Mouse (Mus musculus): ENCODE data around the gene Krtap4-2. TPM values are rescaled to one million over a fixed set of nuclear protein-coding genes. Genes with fewer than 3 reads are reported as not detected.
"Not testable (repeated sequence)": the region's sequence is repeated elsewhere in the genome, so short reads cannot be mapped to it uniquely, and the experiment has no call there.

The Krtap4-2 gene
- polyA plus RNA-seq, 1 experiment from 2014 or later, result not detected

- H3K9me3 ChIP-seq, result no peaks in the 10 kb centered on the region
- H3K4me3 ChIP-seq (replicated peaks), result no peak overlapping the region
- H3K4me1 ChIP-seq, result no peaks in the 10 kb centered on the region
- H3K27me3 ChIP-seq, result peaks cover 2% of the 10 kb centered on the region; the same call in 1 of the 2 replicates
- no peak overlapping the region for H3K4me2 ChIP-seq
- 66% methylated on average over 2 of the region's 2 CpGs for WGBS
- no peaks in the 10 kb centered on the region for H3K36me3 ChIP-seq (replicated peaks)
- H3K9ac ChIP-seq, result no peak overlapping the region
- no peak overlapping the region for H3K27ac ChIP-seq
- ATAC-seq (ENCODE audit: low FRiP score), result no peak
These were observed 1.6 kb downstream of the Krtap4-2 start for GRCm38 (mm10) chr11:99633293-99633692.

DNA sequence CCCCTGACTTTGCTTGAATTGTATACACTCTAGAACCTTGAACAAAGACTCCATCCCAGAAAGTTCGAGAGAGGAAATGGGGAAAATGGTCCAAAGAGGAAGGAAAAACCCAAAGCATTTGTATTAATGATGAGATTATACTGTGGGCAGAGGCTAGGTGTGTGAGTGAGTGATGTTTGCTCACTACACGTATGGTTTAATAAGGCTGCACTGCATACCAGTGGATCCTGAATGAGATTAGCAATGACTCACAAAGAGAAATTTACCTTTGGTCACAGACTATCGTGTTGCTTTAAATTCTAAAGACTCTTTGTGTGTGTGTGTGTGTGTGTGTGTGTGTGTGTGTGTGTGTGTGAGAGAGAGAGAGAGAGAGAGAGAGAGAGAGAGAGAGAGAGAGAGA is 4.0 kb downstream of the Krtap4-2 start:
- H3K4me1 ChIP-seq, result no peaks in the 10 kb centered on the region
- WGBS, result 72% methylated on average over 3 of the region's 3 CpGs
- no peak overlapping the region for H3K4me3 ChIP-seq (replicated peaks)
- H3K9me3 ChIP-seq, result no peaks in the 10 kb centered on the region
- H3K27ac ChIP-seq, result no peak overlapping the region
- H3K27me3 ChIP-seq, result peaks cover 2% of the 10 kb centered on the region; the same call in 1 of the 2 replicates
- H3K4me2 ChIP-seq, result no peak overlapping the region
- H3K36me3 ChIP-seq (replicated peaks), result no peaks in the 10 kb centered on the region
- no peak overlapping the region for H3K9ac ChIP-seq
- ATAC-seq (ENCODE audit: low FRiP score), result no peak

DNA sequence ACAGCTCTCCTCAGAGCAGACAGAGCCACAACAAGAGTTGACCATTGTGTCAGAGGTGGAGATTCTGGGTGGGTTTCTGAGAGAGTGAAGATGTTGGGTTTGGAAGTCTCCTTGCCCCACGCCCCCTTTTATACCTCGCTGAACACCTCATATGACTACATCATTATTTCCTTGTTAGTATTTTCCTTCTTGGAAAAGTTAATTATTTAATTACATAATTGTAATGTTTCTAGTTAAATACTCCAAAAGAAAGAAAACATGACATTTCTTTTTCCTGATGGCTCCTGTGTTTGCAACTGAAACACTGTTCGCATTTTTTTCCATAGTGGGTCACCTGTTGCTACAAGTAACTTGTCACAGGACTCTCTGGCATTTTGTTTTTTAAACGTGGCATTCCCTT is 6.7 kb downstream of the Krtap4-2 start, which contains the start of gene Krtap4-1:
Gene Krtap4-1, minus strand, starts transcription at position 101 of the 400 bp plus-strand sequence.
- WGBS, result 85% methylated on average over 4 of the region's 4 CpGs
- H3K4me3 ChIP-seq (replicated peaks), result no peak within 1 kb of the TSS
- H3K4me1 ChIP-seq, result no peaks in the 10 kb centered on the region
- H3K9ac ChIP-seq, result no peak within 1 kb of the TSS
- no peak within 1 kb of the TSS for H3K4me2 ChIP-seq
- no peaks in the 10 kb centered on the region for H3K27me3 ChIP-seq
- no peak for ATAC-seq (ENCODE audit: low FRiP score)
- H3K36me3 ChIP-seq (replicated peaks), result no peaks in the 10 kb centered on the region
- no peak within 1 kb of the TSS for H3K27ac ChIP-seq
- no peaks in the 10 kb centered on the region for H3K9me3 ChIP-seq

DNA sequence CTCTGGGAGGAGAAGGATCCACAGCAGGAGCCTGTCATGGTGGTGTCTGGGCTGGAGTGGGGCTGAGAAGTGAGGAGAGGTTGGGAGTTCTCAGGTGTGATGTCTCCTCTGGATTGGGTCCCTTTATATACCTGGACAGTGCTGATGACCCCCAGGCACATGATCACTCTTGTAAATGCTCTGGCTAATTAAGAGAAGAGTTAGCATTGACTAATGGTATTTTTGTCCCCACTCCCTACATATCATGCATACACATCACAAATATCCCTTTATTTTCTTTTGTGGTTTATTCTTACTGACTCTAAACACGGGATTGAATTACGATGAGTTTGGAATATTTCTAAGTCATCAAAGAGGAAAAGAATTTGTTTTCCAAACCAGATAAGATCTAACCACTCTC is 14.5 kb downstream of the Krtap4-2 start, which contains the start of gene Gm11562:
Gene Gm11562, minus strand, starts transcription at position 101 of the 400 bp plus-strand sequence.
- Histone ChIP-seq H3K4me1 (no peaks in the 10 kb centered on the region), H3K4me2 (no peak within 1 kb of the TSS), H3K27me3 (no peaks in the 10 kb centered on the region), H3K9me3 (no peaks in the 10 kb centered on the region), H3K27ac (no peak within 1 kb of the TSS), H3K36me3 (replicated peaks) (no peaks in the 10 kb centered on the region), H3K9ac (no peak within 1 kb of the TSS), H3K4me3 (replicated peaks) (no peak within 1 kb of the TSS)
- 83% methylated on average over 2 of the region's 2 CpGs for WGBS
- ATAC-seq (ENCODE audit: low FRiP score), result no peak

GRCm38 (mm10) chr11:99614796-99615363 is 20.0 kb downstream of the Krtap4-2 start, which contains the start of gene Krtap2-4:
Gene Krtap2-4, minus strand, starts transcription at chr11:99614846.
- H3K9ac ChIP-seq, result no peak within 1 kb of the TSS
- H3K27me3 ChIP-seq, result no peaks in the 10 kb centered on the region
- no peaks in the 10 kb centered on the region for H3K9me3 ChIP-seq
- H3K27ac ChIP-seq, result no peak within 1 kb of the TSS
- H3K4me1 ChIP-seq, result no peaks in the 10 kb centered on the region
- no peaks in the 10 kb centered on the region for H3K36me3 ChIP-seq (replicated peaks)
- H3K4me3 ChIP-seq (replicated peaks), result no peak within 1 kb of the TSS
- 77% methylated on average over 3 of the region's 3 CpGs for WGBS
- ATAC-seq (ENCODE audit: low FRiP score), result no peak
- no peak within 1 kb of the TSS for H3K4me2 ChIP-seq

- 61% methylated on average over 1 of the region's 2 CpGs for WGBS
- H3K4me1 ChIP-seq; H3K4me3 ChIP-seq (replicated peaks); ATAC-seq (ENCODE audit: low FRiP score); H3K27me3 ChIP-seq; H3K36me3 ChIP-seq (replicated peaks); H3K4me2 ChIP-seq; H3K9ac ChIP-seq; H3K9me3 ChIP-seq; H3K27ac ChIP-seq: not testable (repeated sequence)
These were observed 24.8 kb downstream of the Krtap4-2 start, which contains the start of gene Gm11937 for GRCm38 (mm10) chr11:99610089-99610488. Gene Gm11937, minus strand, starts transcription at chr11:99610189.

GRCm38 (mm10) chr11:99609126-99609525 is 25.8 kb downstream of the Krtap4-2 start:
- no peak for ATAC-seq (ENCODE audit: low FRiP score)
- H3K9me3 ChIP-seq, result no peaks in the 10 kb centered on the region
- H3K27ac ChIP-seq, result no peak overlapping the region
- H3K9ac ChIP-seq, result no peak overlapping the region
- WGBS, result 76% methylated on average over 1 of the region's 1 CpGs
- H3K4me2 ChIP-seq, result no peak overlapping the region
- H3K4me3 ChIP-seq (replicated peaks), result no peak overlapping the region
- no peaks in the 10 kb centered on the region for H3K27me3 ChIP-seq
- no peaks in the 10 kb centered on the region for H3K4me1 ChIP-seq
- no peaks in the 10 kb centered on the region for H3K36me3 ChIP-seq (replicated peaks)

GRCm38 (mm10) chr11:99603208-99603607 is 31.7 kb downstream of the Krtap4-2 start, which contains the start of gene Gm11938:
Gene Gm11938, minus strand, starts transcription at chr11:99603308.
- not testable (repeated sequence) for ATAC-seq (ENCODE audit: low FRiP score); H3K4me1 ChIP-seq; H3K27me3 ChIP-seq; H3K36me3 ChIP-seq (replicated peaks); H3K4me3 ChIP-seq (replicated peaks); H3K4me2 ChIP-seq; H3K27ac ChIP-seq; H3K9me3 ChIP-seq; H3K9ac ChIP-seq
- WGBS, result 90% methylated on average over 1 of the region's 1 CpGs

DNA sequence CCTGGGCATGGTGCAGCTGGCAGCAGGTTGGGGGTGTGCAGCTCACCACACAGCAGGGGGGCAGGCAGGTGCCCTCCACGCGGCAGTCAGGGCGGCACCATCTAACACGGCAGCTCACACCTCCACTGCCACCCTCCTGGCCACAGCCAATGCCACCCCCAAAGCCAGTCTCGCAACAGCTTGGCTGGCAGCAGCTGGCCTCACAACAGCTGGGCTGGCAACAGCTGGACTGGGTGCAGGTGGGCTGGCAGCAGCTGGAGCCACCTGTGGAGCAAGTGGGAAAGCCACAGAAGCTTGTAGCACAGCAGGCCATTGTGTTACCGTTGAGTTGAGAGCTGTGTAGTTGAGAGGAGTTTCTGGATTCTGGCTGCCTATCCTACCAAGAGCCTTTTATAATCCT is 37.1 kb downstream of the Krtap4-2 start, which contains the start of gene Krtap9-3:
Gene Krtap9-3, minus strand, starts transcription at position 364 of the 400 bp plus-strand sequence.
- H3K9me3 ChIP-seq; H3K36me3 ChIP-seq (replicated peaks); H3K9ac ChIP-seq; H3K27me3 ChIP-seq; H3K4me3 ChIP-seq (replicated peaks); H3K4me2 ChIP-seq; H3K27ac ChIP-seq; H3K4me1 ChIP-seq; ATAC-seq (ENCODE audit: low FRiP score): not testable (repeated sequence)
- 84% methylated on average over 6 of the region's 6 CpGs for WGBS

- Histone ChIP-seq H3K4me2 (no peak within 1 kb of the TSS), H3K9me3 (no peaks in the 10 kb centered on the region), H3K27me3 (no peaks in the 10 kb centered on the region), H3K27ac (no peak within 1 kb of the TSS), H3K36me3 (replicated peaks) (no peaks in the 10 kb centered on the region), H3K4me1 (no peaks in the 10 kb centered on the region), H3K9ac (no peak within 1 kb of the TSS), H3K4me3 (replicated peaks) (no peak within 1 kb of the TSS)
- 83% methylated on average over 6 of the region's 6 CpGs for WGBS
- ATAC-seq (ENCODE audit: low FRiP score), result no peak
These were observed 43.9 kb downstream of the Krtap4-2 start, which contains the start of gene Krtap1-3 for GRCm38 (mm10) chr11:99590981-99591380. Gene Krtap1-3, minus strand, starts transcription at chr11:99591339.

DNA sequence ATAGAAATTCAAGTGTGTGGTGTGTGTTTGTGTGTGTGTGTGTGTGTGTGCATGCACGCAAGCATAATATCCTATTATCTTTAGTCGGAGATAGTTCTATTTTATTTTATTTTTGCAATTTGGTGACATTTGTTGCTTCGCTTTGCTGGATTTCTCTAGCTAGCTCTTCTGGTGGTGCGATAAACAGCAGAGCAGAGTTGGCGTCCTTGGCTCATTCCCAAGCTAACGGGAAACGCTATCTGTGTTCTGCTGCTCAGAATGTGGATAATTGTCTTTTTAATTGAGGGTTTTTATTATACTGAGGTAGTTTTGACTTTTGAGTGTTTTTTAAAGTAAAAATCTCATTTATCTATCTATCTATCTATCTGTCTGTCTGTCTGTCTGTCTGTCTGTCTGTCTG is 49.8 kb downstream of the Krtap4-2 start:
- Histone ChIP-seq H3K36me3 (replicated peaks) (no peaks in the 10 kb centered on the region), H3K4me3 (replicated peaks) (no peak overlapping the region), H3K27me3 (no peaks in the 10 kb centered on the region; the same call in 1 of the 2 replicates), H3K9ac (no peak overlapping the region), H3K27ac (no peak overlapping the region), H3K4me1 (no peaks in the 10 kb centered on the region), H3K4me2 (no peak overlapping the region), H3K9me3 (no peaks in the 10 kb centered on the region)
- no peak for ATAC-seq (ENCODE audit: low FRiP score)
- 95% methylated on average over 7 of the region's 7 CpGs for WGBS
